Mouse (Mus musculus): ENCODE results near the gene Rpusd2.

DNA sequence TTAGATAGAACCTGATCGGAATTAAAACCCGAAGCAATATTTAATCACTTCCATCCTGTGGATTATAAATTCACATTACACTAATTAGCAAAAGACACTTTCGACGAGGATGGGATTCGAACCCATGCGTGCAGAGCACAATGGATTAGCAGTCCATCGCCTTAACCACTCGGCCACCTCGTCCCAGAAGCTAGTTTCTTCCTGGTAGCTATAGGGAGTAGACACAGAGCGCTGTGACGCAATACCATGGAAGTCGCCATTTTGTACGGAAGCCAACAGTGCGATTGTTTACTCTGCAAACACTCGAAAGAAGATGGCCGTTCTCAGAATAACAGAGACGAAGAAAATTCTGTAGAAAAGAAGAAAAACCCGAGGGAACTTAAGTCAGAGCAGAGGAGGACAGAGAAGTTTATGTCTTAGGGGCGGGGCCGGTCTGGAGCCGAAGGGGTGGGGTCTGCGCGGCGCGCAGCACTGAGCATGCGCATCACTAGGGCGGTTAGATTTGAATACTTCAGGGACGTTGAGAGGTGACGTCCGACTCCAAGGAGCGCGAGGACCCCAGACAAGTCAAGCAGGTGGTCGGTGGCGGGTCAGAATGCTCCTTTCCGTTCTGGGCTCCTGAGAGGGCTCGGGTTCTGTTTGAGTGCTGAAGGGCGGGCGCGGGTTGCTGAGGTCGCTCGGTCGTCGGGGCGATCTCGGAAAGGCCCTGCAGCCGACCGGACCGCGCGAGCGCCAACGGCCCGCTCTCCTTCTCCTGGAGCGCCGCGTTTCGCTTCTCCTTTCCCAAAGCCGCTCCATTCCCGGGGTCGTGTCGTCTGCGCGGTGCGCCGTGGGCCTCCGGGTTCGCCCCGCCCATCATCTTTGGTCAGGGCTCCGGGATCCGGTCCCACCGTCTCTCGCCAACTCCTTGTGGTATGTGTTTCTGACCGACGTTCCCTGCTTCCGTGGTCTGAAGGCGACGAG is 12.3 kb downstream of the Rpusd2 start, which contains the start of gene Knl1:
- TF ChIP-seq CTCF (conservative IDR thresholded peaks at IDR 0.05; ENCODE audit: low read length) (no peak), POU5F1 (IDR thresholded peaks at IDR 0.05; ENCODE audit: borderline replicate concordance, low read length) (no peak)
